Mouse (Mus musculus) frontal cortex, postnatal 14 days (tissue): ENCODE results near the gene Gm6034.
"Not testable (repeated sequence)": the region's sequence is repeated elsewhere in the genome, so short reads cannot be mapped to it uniquely, and the experiment has no call there.

Experiments used
- DNase-seq, 2 experiments: peaks; one replicate each; pipeline ENCODE4 v3.0.0; 2022; ENCODE audit warnings: low spot score in 2 of 2

Gene Gm6034

DNA sequence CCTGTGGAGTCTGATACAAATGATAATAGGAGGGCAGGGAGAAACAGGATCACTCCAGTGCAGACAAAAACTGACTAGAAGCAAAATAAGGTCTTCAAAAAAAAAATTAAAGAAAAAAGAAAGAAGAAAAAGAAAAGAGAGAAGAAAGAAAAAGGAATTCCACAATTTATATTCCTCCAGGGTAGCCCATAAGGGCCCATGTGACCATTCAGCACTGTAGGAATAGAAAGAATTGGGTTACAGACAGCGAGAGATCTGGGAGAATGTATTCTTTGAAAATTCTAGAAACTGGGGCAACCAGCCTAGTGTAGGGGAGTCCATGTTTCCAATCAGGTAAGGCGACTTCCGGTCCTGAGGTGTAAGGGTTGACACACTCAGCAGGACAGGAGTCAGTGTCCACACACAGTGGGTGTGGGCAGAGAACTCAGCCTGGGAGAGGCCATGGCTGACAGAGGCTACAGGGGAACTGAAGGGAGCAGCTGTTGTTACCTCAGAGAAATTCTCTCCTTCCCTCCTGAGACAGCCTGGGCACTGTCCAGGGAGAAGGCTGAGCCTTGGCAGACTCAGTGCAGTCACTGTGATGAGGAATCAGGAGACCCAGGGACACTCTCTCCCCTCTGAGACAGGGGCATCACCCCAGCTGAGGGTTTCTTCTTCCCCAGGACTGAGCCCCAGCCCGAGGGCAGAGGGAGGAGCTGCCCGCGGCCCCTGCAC, 39.9 kb downstream of the Gm6034 start:
- DNase-seq: not testable (repeated sequence)

DNA sequence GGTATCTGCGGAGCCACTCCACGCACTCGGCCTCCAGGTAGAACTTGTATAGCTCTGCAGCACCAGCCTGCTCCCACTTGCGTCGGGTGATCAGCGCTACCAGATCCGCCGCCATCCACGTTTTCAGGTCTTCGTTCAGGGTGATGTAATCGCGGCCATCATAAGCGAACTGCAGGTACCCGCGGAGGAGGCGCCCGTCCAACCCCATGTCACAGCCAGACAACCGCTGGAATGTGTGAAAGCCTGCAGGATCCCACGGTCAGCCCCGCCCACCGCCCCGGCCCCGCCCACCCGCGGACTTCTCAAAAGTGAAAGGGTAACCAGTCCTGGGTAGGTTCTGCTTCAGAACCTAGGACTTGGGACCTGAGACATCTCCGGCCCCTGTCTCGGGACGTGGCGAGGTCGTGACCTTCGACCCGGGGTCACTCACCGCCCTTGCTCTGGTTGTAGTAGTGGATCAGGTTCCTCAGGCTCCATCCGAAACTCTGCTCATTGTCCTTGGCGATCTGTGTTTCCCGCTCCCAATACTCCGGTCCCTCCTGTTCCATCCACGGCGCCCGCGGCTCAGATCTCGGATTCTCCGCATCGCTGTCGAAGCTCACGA, 40.6 kb downstream of the Gm6034 start:
- DNase-seq: no peak

DNA sequence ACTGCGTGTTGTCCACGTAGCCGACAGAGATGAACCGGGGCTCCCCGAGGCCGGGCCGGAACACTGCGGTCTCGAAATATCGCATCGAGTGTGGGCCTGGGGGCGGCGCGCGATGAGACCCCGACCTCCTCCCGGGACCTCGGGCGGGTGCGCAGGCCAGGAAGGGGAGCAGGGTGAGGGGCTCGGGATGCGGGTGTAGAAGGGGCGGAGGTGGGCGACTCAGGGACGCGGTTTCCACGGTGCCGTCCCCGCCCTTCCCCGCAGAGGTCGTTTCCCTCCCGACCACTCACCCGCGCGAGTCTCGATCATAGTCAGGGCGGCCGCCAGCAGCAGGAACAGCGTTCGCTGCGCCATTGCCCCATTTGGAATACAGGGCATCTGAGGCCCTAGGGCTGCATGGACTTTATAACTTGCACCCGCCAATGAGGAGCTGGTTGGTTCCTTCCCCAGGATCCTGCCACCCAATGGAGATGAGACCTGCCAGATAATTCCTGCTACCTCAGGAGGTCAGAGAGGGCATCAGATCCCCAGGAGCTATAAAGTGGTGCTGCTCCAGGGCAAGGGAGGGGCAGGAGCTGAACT, 41.2 kb downstream of the Gm6034 start:
- no peak for DNase-seq

DNA sequence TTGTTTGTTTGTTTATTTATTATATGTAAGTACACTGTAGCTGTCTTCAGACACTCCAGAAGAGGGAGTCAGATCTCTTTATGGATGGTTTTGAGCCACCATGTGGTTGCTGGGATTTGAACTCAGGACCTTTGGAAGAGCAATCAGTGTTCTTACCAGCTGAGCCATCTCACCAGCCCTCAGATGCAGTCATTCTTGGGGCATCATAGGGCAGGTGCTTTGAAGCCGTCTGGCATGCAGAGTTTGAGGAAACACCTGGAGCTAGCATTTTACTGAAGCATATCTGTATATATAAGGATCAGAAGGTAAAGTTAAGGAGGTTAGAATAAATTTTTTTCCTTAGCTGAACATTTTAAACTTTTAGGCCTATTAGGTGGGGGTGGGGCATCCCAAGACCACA, 43.2 kb downstream of the Gm6034 start:
- not testable (repeated sequence) for DNase-seq

DNA sequence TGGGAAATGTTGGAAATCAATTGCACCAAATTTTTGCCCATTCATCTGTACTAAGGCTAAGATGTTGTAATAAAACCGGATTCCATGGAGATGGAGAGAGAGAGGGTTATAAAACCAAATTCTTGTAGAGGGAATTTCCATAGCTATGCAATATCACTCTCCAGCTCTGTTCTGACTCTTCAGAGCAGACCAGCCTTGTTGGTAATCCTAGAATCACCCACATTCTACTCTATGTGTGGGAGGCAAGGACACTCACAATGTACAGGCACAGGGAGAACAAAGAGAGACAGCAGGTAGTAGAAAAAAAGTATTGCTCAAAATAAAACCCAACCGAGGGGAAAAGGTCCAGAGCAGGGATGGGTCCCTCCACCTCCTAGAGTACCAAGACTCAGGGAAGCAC, 49.2 kb downstream of the Gm6034 start:
- DNase-seq: not testable (repeated sequence)

GRCm38 (mm10) chr17:36092520-36092919, 49.8 kb downstream of the Gm6034 start:
- not testable (repeated sequence) for DNase-seq

- no peak for DNase-seq
Observed at GRCm38 (mm10) chr17:36093936-36094335, 51.2 kb downstream of the Gm6034 start.

DNA sequence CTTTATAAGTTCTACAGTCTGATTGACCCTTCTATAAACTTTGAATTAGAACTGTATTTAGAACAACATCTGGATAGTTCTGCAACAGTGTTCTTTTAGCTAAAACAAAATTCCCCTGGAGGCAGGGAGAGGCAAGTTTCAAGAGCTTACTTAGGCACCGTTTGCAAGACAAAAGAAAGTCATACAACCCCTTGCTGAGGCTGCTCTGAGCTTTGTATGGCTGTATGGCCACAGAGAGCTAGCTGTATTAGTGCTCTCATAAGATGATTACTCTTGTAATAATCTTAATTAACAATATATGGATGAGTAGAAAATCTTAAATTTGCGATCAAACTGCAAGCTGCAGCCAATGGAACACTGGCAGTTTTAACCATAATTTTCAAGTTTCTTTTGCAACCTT, 56.8 kb downstream of the Gm6034 start:
- DNase-seq: not testable (repeated sequence)

GRCm38 (mm10) chr17:36102091-36102490, 59.3 kb downstream of the Gm6034 start:
- not testable (repeated sequence) for DNase-seq
